ENCODE assay signal across 9 mouse cellular contexts in the genomic region with DNA sequence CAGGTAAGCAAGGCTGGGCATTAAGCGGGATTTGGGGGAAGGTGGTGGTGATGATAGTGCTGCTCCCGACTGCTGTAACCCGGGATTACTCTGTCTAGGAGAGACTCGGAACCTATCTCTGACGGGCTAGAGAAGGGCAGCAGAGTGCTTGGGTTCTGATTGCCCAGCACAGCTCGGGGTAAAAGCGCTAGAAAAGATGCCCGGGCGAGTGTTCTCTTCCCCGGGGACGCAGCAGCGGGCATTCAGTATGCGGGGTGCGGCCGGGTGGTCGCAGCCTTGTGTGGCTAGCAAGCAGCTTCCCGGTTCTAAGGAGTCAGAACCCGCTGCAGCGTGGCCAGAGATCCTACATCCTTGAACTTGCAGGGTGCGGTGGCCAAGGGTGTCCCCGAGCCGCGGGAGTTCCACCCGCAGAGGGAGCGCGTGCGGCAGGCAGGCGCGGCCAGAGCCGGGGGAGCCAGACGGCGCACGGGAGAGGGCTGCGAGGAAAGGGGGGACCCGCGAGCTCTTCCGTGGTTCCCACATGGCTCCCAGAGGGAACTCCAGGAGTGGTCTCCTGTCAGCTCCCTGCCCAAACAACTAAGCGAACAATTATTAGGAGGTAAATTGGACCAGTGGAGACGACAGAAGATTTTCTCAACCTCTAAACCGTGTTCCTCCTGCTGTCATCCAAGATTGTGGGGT. TPM values are rescaled to one million over a fixed set of nuclear protein-coding genes. Genes with fewer than 3 reads are reported as not detected.
DNase-seq lines count a peak whose midpoint lies in the region; ATAC-seq and TF ChIP-seq lines count a peak whose summit lies in the region.
"Had no signal": no experiment of that assay in that cellular context is flagged by ENCODE, and none has a peak within 500 bp of the region (broad histone marks: within the 10 kb centered on the region; RNA-seq: fewer than 3 reads in every experiment).

No protein-coding gene starts in this region.

- no peak for DNase-seq in heart, adult 9 months (ENCODE audit: low spot score in 2 of 2)
- peak; percentile 47 for DNase-seq in embryo, embryonic 11 days
- DNase-seq in lung, postnatal 4 days: peak; percentile 21 to 48
- DNase-seq in stomach, postnatal 0 days (ENCODE audit: low spot score): peak; percentile 18
- DNase-seq in adrenal gland, postnatal 4 days (ENCODE audit: low spot score in 2 of 2): no peak
- DNase-seq in gastrocnemius, adult 18-20 months (ENCODE audit: low spot score): no peak

- no peak for ATAC-seq in heart, embryonic 16.5 days (replicated peaks; ENCODE audit: extremely low read depth, insufficient read depth, low FRiP score)
- peak; percentile 63 for ATAC-seq in hindbrain, embryonic 13.5 days (ENCODE audit: low FRiP score)
- no peak for ATAC-seq in stomach, postnatal 0 days (ENCODE audit: low FRiP score, low TSS enrichment)

- peak overlapping the region; percentile 58 for H3K4me3 ChIP-seq in heart, embryonic 16.5 days (ENCODE audit: low read length)
- H3K4me3 ChIP-seq in hindbrain, embryonic 13.5 days: peak overlapping the region; percentile 56
- H3K4me3 ChIP-seq in stomach, postnatal 0 days (ENCODE audit: low read depth, low read length): peak overlapping the region; percentile 44

- peak overlapping the region; percentile 86 for H3K4me2 ChIP-seq in heart, embryonic 16.5 days (ENCODE audit: low read depth, low read length)
- peak overlapping the region; percentile 92 for H3K4me2 ChIP-seq in hindbrain, embryonic 13.5 days
- H3K4me2 ChIP-seq in stomach, postnatal 0 days (replicated peaks; ENCODE audit: low read depth): peak overlapping the region; percentile 77

- H3K4me1 ChIP-seq in heart, embryonic 16.5 days (ENCODE audit: control insufficient read depth, insufficient read depth, low read length): peaks cover 3% of the 10 kb centered on the region; the same call in 1 of the 2 replicates
- H3K4me1 ChIP-seq in hindbrain, embryonic 13.5 days (replicated peaks): peaks cover 23% of the 10 kb centered on the region
- H3K4me1 ChIP-seq in stomach, postnatal 0 days (replicated peaks; ENCODE audit: control insufficient read depth, insufficient read depth): no peaks in the 10 kb centered on the region

- TF ChIP-seq CTCF in stomach, postnatal 0 days (IDR thresholded peaks at IDR 0.05; ENCODE audit: low read depth): peak; percentile 57

- H3K9ac ChIP-seq in heart, embryonic 16.5 days (ENCODE audit: low read length): no peak overlapping the region
- H3K9ac ChIP-seq in hindbrain, embryonic 13.5 days: peak overlapping the region; percentile 75
- H3K9ac ChIP-seq in stomach, postnatal 0 days (ENCODE audit: low read length): no peak overlapping the region

- H3K36me3 ChIP-seq in heart, embryonic 16.5 days (ENCODE audit: control insufficient read depth, insufficient read depth): no peaks in the 10 kb centered on the region
- no peaks in the 10 kb centered on the region for H3K36me3 ChIP-seq in hindbrain, embryonic 13.5 days
- H3K36me3 ChIP-seq in stomach, postnatal 0 days (ENCODE audit: control insufficient read depth, insufficient read depth, low read length): no peaks in the 10 kb centered on the region
- H3K36me3 ChIP-seq: G1E had no signal

- peaks cover 79% of the 10 kb centered on the region for H3K27me3 ChIP-seq in heart, embryonic 16.5 days (ENCODE audit: control insufficient read depth, insufficient read depth, low read length)
- H3K27me3 ChIP-seq in hindbrain, embryonic 13.5 days: peaks cover 81% of the 10 kb centered on the region
- H3K27me3 ChIP-seq in stomach, postnatal 0 days (ENCODE audit: control insufficient read depth, insufficient read depth, low read length): peaks cover 6% of the 10 kb centered on the region; the same call in 1 of the 2 replicates

- TF ChIP-seq EP300 in stomach, postnatal 0 days (optimal IDR thresholded peaks at IDR 0.05): no peak

- WGBS in heart, embryonic 16.5 days: 2% methylated on average over 40 of the region's 40 CpGs
- WGBS in hindbrain, embryonic 13.5 days: under 1% methylated on average over 40 of the region's 40 CpGs
- under 1% methylated on average over 40 of the region's 40 CpGs for WGBS in stomach, postnatal 0 days

- H3K9me3 ChIP-seq in heart, embryonic 16.5 days (replicated peaks; ENCODE audit: control insufficient read depth, low read length): no peaks in the 10 kb centered on the region
- no peaks in the 10 kb centered on the region for H3K9me3 ChIP-seq in hindbrain, embryonic 13.5 days
- no peaks in the 10 kb centered on the region for H3K9me3 ChIP-seq in stomach, postnatal 0 days (ENCODE audit: control insufficient read depth, low read length)

- no peak overlapping the region for H3K27ac ChIP-seq in heart, embryonic 16.5 days (ENCODE audit: low read length)
- H3K27ac ChIP-seq in hindbrain, embryonic 13.5 days: peak overlapping the region; percentile 62
- H3K27ac ChIP-seq in stomach, postnatal 0 days (replicated peaks): no peak overlapping the region

RNA-seq across cellular contexts. Expression of a gene that starts 0.9 kb away (rescaled TPM):
- polyA plus RNA-seq in heart, embryonic 16.5 days (2015; fragmentation: Nextera tagmentation; extraction: Ambion mirVana): 0.64 and 0.79 TPM in 2 replicates
- polyA plus RNA-seq in hindbrain, embryonic 13.5 days (2015; fragmentation: Nextera tagmentation; extraction: Ambion mirVana): 15.7 and 16.4 TPM in 2 replicates
- polyA plus RNA-seq in stomach, postnatal 0 days (2015; fragmentation: Nextera tagmentation; extraction: Ambion mirVana): 1.8 TPM in 2 replicates
- 1 to 10 TPM; 1.5 to 2.1 TPM for total RNA-seq in adrenal gland, postnatal 4 days (2021)
- under 1 TPM in 1 of 2 experiments, not detected in 1; 0.17 TPM for total RNA-seq in gastrocnemius, adult 18-20 months (2021)
- polyA plus RNA-seq: G1E had no signal

Comparison
In these comparisons a context has a peak if more than half of its experiments do, and no peak if none do; other contexts are left out.
1. DNase-seq: peak in embryo, embryonic 11 days (single experiment), lung, postnatal 4 days (2 of 2) and stomach, postnatal 0 days (single experiment); none in heart, adult 9 months (0 of 2), adrenal gland, postnatal 4 days (0 of 2) and gastrocnemius, adult 18-20 months (single experiment).
2. Peak in every context shown above with its lines, with median percentiles within 50 percentile points of each other: H3K4me2 ChIP-seq and H3K4me3 ChIP-seq.